Comparison of ENCODE assay signal across 13 mouse cellular contexts in the genomic region with DNA sequence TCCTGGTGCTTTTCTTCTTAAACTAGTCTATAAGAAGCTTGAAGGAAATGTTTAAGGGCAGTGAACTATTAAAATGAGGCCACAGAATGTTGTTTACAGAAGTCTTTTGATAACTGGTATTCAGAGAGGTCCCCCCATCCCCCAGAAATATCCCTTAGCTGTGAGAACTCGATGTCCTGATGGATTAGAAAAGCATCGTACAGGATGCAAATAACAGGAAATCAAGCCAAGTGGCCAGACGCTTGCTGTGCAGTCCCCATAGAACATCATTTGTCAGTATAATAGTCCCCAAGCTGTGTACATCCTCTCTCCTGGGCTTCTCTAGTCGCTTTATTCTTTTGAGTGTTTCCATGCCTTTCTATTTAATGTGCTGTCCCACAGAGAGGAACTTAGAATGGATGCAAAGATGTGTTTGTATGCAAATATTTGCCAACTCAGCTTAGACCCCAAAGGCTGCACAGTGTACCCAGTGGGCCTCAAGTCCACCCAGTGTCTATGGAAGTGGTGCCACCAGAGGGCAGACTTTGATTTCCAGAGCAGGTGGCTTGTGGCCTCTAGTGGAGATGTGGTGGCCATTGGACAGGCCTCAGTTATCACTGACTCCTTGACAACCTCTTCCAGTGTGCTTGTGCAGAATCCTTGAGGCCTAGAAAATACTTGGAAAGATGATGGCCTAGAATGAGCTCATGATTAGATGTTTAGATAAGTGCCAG. TPM values are rescaled to one million over a fixed set of nuclear protein-coding genes. Genes with fewer than 3 reads are reported as not detected.
DNase-seq lines count a peak whose midpoint lies in the region; ATAC-seq and TF ChIP-seq lines count a peak whose summit lies in the region.
"Had no signal": no experiment of that assay in that cellular context is flagged by ENCODE, and none has a peak within 500 bp of the region (broad histone marks: within the 10 kb centered on the region; RNA-seq: fewer than 3 reads in every experiment).

No protein-coding gene starts in this region.

- H3K79me2 ChIP-seq in liver, adult 2 months (ENCODE audit: control insufficient read depth, insufficient read depth, low read length) = peaks cover 9% of the 10 kb centered on the region; the same call in 1 of the 2 replicates

- H3K4me1 ChIP-seq in liver, adult 2 months (ENCODE audit: control insufficient read depth, insufficient read depth, low read length) = peaks cover 36% of the 10 kb centered on the region
- no peaks in the 10 kb centered on the region for H3K4me1 ChIP-seq in liver, embryonic 12.5 days
- peaks cover 6% of the 10 kb centered on the region; the same call in 1 of the 2 replicates for H3K4me1 ChIP-seq in forebrain, embryonic 13.5 days
- H3K4me1 ChIP-seq: embryonic facial prominence, embryonic 12.5 days had no signal

- no peaks in the 10 kb centered on the region for H3K9me3 ChIP-seq in liver, embryonic 12.5 days (replicated peaks)
- H3K9me3 ChIP-seq in forebrain, embryonic 13.5 days (replicated peaks) = no peaks in the 10 kb centered on the region
- H3K9me3 ChIP-seq: embryonic facial prominence, embryonic 12.5 days; heart, embryonic 13.5 days had no signal

- no peak for ATAC-seq in liver, embryonic 12.5 days
- ATAC-seq in hematopoietic stem cell, adult 5-6 weeks (replicated peaks in 1 of 2; ENCODE audit: insufficient read depth in 1 of 2, low FRiP score in 2 of 2, low TSS enrichment in 1 of 2, low read depth in 1 of 2, poor library complexity in 2 of 2, severe bottlenecking in 2 of 2) = peak; percentile 32; a peak in 1 of 4 replicates
- no peak for ATAC-seq in forebrain, embryonic 13.5 days

- no peak overlapping the region for H3K9ac ChIP-seq in liver, adult 2 months (ENCODE audit: low read depth, low read length)
- H3K9ac ChIP-seq in liver, embryonic 12.5 days = no peak overlapping the region
- no peak overlapping the region for H3K9ac ChIP-seq in forebrain, embryonic 13.5 days
- H3K9ac ChIP-seq: embryonic facial prominence, embryonic 12.5 days; heart, embryonic 13.5 days had no signal

- peak; percentile 90 for DNase-seq in heart, adult 11 months
- no peak for DNase-seq in heart, postnatal 25 days (ENCODE audit: low spot score)
- no peak for DNase-seq in liver, adult 2 months (ENCODE audit: extremely low read depth, low read depth, low spot score)
- peak; percentile 12 for DNase-seq in ES-CJ7 (ENCODE audit: low read depth, low spot score)
- DNase-seq in left cerebral cortex, adult 8-10 months (ENCODE audit: low spot score in 2 of 2) = no peak
- DNase-seq: midbrain, embryonic 14.5 days; spleen, adult 18-20 months had no signal

- H3K27me3 ChIP-seq in liver, adult 2 months (ENCODE audit: control insufficient read depth, insufficient read depth, low read length) = no peaks in the 10 kb centered on the region
- no peaks in the 10 kb centered on the region for H3K27me3 ChIP-seq in liver, embryonic 12.5 days (replicated peaks)
- H3K27me3 ChIP-seq in forebrain, embryonic 13.5 days = no peaks in the 10 kb centered on the region
- H3K27me3 ChIP-seq: embryonic facial prominence, embryonic 12.5 days; heart, embryonic 13.5 days had no signal

- peaks cover 2% of the 10 kb centered on the region; the same call in 1 of the 2 replicates for H3K36me3 ChIP-seq in liver, adult 2 months (ENCODE audit: control insufficient read depth, insufficient read depth, low read length)
- no peaks in the 10 kb centered on the region for H3K36me3 ChIP-seq in liver, embryonic 12.5 days
- H3K36me3 ChIP-seq in forebrain, embryonic 13.5 days (ENCODE audit: poor library complexity, severe bottlenecking) = no peaks in the 10 kb centered on the region
- H3K36me3 ChIP-seq: embryonic facial prominence, embryonic 12.5 days; heart, embryonic 13.5 days had no signal

- no peak overlapping the region for H3K4me3 ChIP-seq in liver, adult 2 months (ENCODE audit: insufficient read depth, low read depth, low read length)
- no peak overlapping the region for H3K4me3 ChIP-seq in liver, embryonic 12.5 days
- H3K4me3 ChIP-seq in forebrain, embryonic 13.5 days = no peak overlapping the region
- H3K4me3 ChIP-seq: embryonic facial prominence, embryonic 12.5 days; heart, embryonic 13.5 days had no signal

- WGBS in liver, adult 2 months = 64% methylated on average over 4 of the region's 4 CpGs
- 50% methylated on average over 4 of the region's 4 CpGs for WGBS in liver, embryonic 12.5 days (ENCODE audit: insufficient replicate concordance)
- 63% methylated on average over 4 of the region's 4 CpGs for WGBS in forebrain, embryonic 13.5 days

- H3K27ac ChIP-seq in liver, adult 2 months (replicated peaks; ENCODE audit: insufficient read depth, low read depth, low read length) = peak overlapping the region; percentile 44; the same call in 1 of the 2 replicates
- H3K27ac ChIP-seq in liver, embryonic 12.5 days = no peak overlapping the region
- no peak overlapping the region for H3K27ac ChIP-seq in forebrain, embryonic 13.5 days
- H3K27ac ChIP-seq: embryonic facial prominence, embryonic 12.5 days; heart, embryonic 13.5 days had no signal

- no peak overlapping the region for H3K4me2 ChIP-seq in liver, embryonic 12.5 days
- no peak overlapping the region for H3K4me2 ChIP-seq in forebrain, embryonic 13.5 days
- H3K4me2 ChIP-seq: embryonic facial prominence, embryonic 12.5 days; heart, embryonic 13.5 days had no signal

- no peak for TF ChIP-seq POLR2A in liver, adult 2 months (IDR thresholded peaks at IDR 0.05; ENCODE audit: extremely low read depth, insufficient read depth, low read length)

- intact Hi-C loops in heart, postnatal 25 days (cut with DNase I) = no loop called here

- peak; percentile 72 for TF ChIP-seq CTCF in liver, adult 2 months (IDR thresholded peaks at IDR 0.05; ENCODE audit: low read depth, low read length)

RNA-seq across cellular contexts. Expression of a gene that starts 22.4 kb away (rescaled TPM):
- 10 to 100 TPM; 43.4 to 44.6 TPM for total RNA-seq in heart, postnatal 25 days (2021)
- total RNA-seq in liver, adult 2 months (2014; rRNA removed) = 45.2 and 55.2 TPM in 2 replicates
- 86.5 and 95.1 TPM in 2 replicates for polyA plus RNA-seq in liver, adult 2 months (2012; rRNA removed)
- polyA plus RNA-seq in liver, embryonic 12.5 days (2016; fragmentation: Nextera tagmentation; extraction: Ambion mirVana) = 4.2 and 4.6 TPM in 2 replicates
- 2.8 TPM in 1 of 2 replicates, not detected in the other for total RNA-seq in hematopoietic stem cell, adult 5-6 weeks (2017)
- 0.32 and 0.93 TPM in 2 replicates for polyA plus RNA-seq in forebrain, embryonic 13.5 days (2015; fragmentation: Nextera tagmentation; extraction: Ambion mirVana)
- 1 to 10 TPM in 1 of 4 experiments, under 1 TPM in 3; 0.76 to 1.5 (median 0.87) TPM for total RNA-seq in left cerebral cortex, adult 8-10 months (2022)
- total RNA-seq: neutrophil, adult 5-6 weeks had no signal

Comparison
In these comparisons a context has a peak if more than half of its experiments do, and no peak if none do; other contexts are left out.
1. DNase-seq: peak in heart, adult 11 months (single experiment) and ES-CJ7 (single experiment); none in heart, postnatal 25 days (single experiment), liver, adult 2 months (single experiment) and left cerebral cortex, adult 8-10 months (0 of 2).
2. ATAC-seq: peak in hematopoietic stem cell, adult 5-6 weeks (2 of 2); none in liver, embryonic 12.5 days (single experiment) and forebrain, embryonic 13.5 days (single experiment).
3. RNA of a gene that starts 22.4 kb away (total RNA-seq): 45.2 to 55.2 TPM in liver, adult 2 months and 43.4 to 44.6 TPM in heart, postnatal 25 days; 2.8 TPM in hematopoietic stem cell, adult 5-6 weeks and 0.76 to 1.5 TPM in left cerebral cortex, adult 8-10 months; every median in the first group is over 10 times any median in the second.